Mouse (Mus musculus): Measurements from ENCODE around the gene St3gal3. TPM values are rescaled to one million over a fixed set of nuclear protein-coding genes. Genes with fewer than 3 reads are reported as not detected.

Gene St3gal3
- polyA plus RNA-seq, 1 experiment from 2014 or later, result 1.6 TPM

DNA sequence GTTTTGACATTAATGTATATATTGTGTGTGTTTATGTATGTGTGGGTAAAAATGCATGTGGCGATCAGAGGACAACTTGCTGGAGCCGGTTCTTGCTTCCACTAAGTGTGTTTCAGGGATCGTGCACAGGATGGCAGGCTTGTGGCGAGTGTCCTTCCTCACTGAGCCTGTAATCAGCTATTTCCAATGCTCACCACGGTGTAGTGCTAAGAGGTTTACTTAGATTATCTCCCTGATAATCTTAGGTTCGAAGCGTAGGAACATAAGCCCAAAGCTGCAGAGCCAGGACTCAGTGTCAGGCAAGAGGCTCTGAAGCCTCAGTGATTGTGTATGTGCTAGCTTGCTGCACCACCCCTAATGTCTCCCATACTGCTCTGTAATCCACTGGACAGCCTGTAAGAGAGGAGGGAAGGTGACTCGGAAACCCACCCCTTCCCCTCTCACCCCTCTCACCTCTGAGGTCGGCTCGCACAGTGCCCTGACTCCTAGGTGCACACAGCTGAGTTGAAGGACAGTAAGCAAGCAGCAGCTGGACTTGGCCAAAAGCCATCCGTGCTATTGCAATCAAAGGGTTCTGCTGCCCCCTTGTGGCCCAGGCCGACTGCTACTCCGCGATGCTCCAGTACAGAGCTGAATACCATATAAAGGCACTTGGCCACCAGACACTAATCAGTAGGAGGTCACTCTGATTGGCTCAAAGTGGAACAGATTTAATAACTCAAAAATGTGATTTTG, 51.3 kb downstream of the St3gal3 start:
- no peak overlapping the region for H3K9ac ChIP-seq
- no peak overlapping the region for H3K4me2 ChIP-seq
- ATAC-seq (ENCODE audit: low read depth), result peak; percentile 44
- DNase-seq, result peak; percentile 84
- 25% methylated on average over 14 of the region's 14 CpGs for WGBS (ENCODE audit: insufficient replicate concordance)
- peaks cover 53% of the 10 kb centered on the region for H3K4me1 ChIP-seq (replicated peaks)
- no peak overlapping the region for H3K4me3 ChIP-seq (replicated peaks)
- H3K9me3 ChIP-seq (replicated peaks), result no peaks in the 10 kb centered on the region
- H3K27ac ChIP-seq, result peak overlapping the region; percentile 32
- no peaks in the 10 kb centered on the region for H3K36me3 ChIP-seq
- no peaks in the 10 kb centered on the region for H3K27me3 ChIP-seq

DNA sequence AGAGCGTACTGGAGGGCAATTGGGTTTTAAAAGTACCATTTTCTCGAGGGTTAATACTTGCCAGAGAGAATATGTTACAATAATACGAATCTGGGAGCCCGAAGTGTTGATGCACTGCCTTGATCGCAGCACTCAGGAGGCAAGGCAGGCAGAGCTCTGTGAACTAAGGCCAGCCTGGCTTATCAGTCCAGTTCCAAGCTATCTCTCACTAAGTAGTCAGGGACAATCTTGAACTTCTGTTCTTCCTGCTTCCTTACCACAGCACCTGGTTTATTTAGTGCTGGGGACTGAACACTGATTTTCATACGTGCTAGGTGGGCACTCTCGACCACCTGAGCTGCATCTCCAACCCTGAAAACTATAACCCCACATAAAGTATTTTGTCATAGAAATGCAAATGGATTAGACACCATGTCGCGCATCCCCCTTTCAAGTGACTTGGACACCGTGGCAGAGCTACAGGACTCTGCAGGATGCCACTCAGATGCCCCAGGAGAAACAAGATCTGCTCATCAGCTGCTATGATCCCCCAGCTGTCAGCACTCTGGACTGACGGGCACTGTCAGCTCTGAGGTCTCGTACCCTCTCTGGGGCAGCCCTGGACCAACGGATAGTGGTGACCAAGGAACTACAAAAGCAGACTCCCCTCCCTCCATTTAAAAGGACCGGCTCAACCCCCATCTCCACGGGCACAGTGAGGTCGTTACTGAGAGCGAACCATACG, 52.9 kb downstream of the St3gal3 start:
- no peaks in the 10 kb centered on the region for H3K9me3 ChIP-seq (replicated peaks)
- no peaks in the 10 kb centered on the region for H3K36me3 ChIP-seq
- peak overlapping the region; percentile 98 for H3K27ac ChIP-seq
- H3K4me2 ChIP-seq, result 0 out of 2 replicates have a peak overlapping the region, but pooled peaks have one; percentile 17
- no peaks in the 10 kb centered on the region for H3K27me3 ChIP-seq
- H3K4me3 ChIP-seq (replicated peaks), result no peak overlapping the region
- WGBS (ENCODE audit: insufficient replicate concordance), result 75% methylated on average over 18 of the region's 18 CpGs
- ATAC-seq (ENCODE audit: low read depth) (no peak), DNase-seq (no peak)
- peak overlapping the region; percentile 69 for H3K9ac ChIP-seq
- peaks cover 64% of the 10 kb centered on the region for H3K4me1 ChIP-seq (replicated peaks)

DNA sequence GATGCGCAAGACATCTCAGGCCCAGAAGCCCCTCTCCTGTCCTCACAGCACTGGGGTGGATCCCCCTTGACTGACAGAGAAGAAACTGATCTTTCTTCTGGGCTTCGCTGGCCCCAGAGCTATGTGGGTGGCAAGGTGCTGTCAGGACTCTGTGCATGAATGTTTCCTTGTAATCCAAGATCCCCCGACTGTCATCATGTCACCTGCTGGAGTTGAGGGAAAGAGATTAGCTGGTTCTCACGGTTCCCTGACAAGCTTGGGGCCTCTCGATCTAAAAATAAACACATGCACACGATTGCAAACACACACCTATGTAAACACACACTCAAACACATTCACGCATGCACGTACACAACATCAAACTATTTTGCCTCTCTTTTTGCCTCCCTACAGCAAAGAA, 54.2 kb downstream of the St3gal3 start:
- peak overlapping the region; percentile 73 for H3K4me2 ChIP-seq

DNA sequence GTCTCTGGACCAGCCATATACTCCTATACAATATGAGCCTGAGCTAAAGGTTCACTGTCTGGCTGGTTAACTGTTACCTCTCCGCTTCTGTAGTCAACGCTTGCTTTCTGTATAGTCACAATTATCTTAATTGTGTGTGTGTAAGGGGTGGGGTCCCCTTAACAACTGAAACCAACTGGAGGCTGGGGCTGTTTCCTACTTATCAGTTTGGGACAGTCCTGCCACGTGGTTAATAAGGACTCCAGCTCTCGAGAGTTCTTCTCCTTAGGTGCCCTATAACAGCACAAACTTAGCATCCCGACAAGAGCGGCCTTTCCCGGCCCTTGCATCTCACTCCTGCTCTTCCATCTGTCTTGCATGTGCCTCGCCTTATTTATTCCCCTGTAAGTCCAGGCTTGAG, 55.5 kb downstream of the St3gal3 start:
- Histone ChIP-seq H3K4me1 (replicated peaks) (peaks cover 68% of the 10 kb centered on the region), H3K27me3 (no peaks in the 10 kb centered on the region), H3K27ac (peak overlapping the region; percentile 98), H3K36me3 (peaks cover 3% of the 10 kb centered on the region; the same call in 1 of the 2 replicates), H3K9ac (peak overlapping the region; percentile 77), H3K4me2 (peak overlapping the region; percentile 73), H3K9me3 (replicated peaks) (peaks cover 3% of the 10 kb centered on the region; the same call in 1 of the 2 replicates), H3K4me3 (replicated peaks) (peak overlapping the region; percentile 39)
- peak; percentile 92 for ATAC-seq (ENCODE audit: low read depth)
- WGBS (ENCODE audit: insufficient replicate concordance), result 20% methylated on average over 8 of the region's 8 CpGs
- DNase-seq, result peak; percentile 83

More for the DNA sequence above, 54.2 kb downstream of the St3gal3 start:
- H3K4me3 ChIP-seq (replicated peaks), result no peak overlapping the region
- ATAC-seq (ENCODE audit: low read depth) (peak; percentile 35), DNase-seq (peak; percentile 33)
- H3K36me3 ChIP-seq, result no peaks in the 10 kb centered on the region
- 45% methylated on average over 8 of the region's 8 CpGs for WGBS (ENCODE audit: insufficient replicate concordance)
- no peaks in the 10 kb centered on the region for H3K9me3 ChIP-seq (replicated peaks)
- peak overlapping the region; percentile 98 for H3K27ac ChIP-seq
- H3K27me3 ChIP-seq, result no peaks in the 10 kb centered on the region
- H3K9ac ChIP-seq, result peak overlapping the region; percentile 69
- peaks cover 68% of the 10 kb centered on the region for H3K4me1 ChIP-seq (replicated peaks)

DNA sequence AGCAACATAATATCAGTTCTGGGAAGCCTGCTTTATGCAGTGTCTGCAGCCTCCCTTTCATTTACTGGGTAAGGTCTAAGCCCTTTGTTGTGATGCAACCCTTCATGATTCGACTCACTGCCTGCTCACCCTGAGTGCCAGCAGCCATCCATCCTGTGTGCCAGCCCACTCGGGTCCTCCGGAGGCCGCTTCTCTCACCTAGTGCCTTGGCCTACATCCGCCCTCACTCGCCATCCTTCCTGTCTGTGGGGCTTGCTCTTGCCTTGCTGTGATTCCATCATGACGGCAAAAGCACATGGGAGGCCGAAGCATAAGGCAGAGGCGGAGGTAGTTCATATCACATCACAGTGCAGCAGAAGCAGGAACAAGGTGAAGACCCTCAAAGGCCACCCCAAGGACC, 56.1 kb downstream of the St3gal3 start:
- peaks cover 4% of the 10 kb centered on the region; the same call in 1 of the 2 replicates for H3K9me3 ChIP-seq (replicated peaks)
- H3K4me2 ChIP-seq, result peak overlapping the region; percentile 73
- peaks cover 3% of the 10 kb centered on the region; the same call in 1 of the 2 replicates for H3K36me3 ChIP-seq
- DNase-seq (no peak), ATAC-seq (ENCODE audit: low read depth) (peak; percentile 9)
- H3K27me3 ChIP-seq, result no peaks in the 10 kb centered on the region
- peak overlapping the region; percentile 39 for H3K4me3 ChIP-seq (replicated peaks)
- peaks cover 72% of the 10 kb centered on the region for H3K4me1 ChIP-seq (replicated peaks)
- H3K9ac ChIP-seq, result peak overlapping the region; percentile 77
- H3K27ac ChIP-seq, result peak overlapping the region; percentile 98
- 67% methylated on average over 9 of the region's 9 CpGs for WGBS (ENCODE audit: insufficient replicate concordance)

DNA sequence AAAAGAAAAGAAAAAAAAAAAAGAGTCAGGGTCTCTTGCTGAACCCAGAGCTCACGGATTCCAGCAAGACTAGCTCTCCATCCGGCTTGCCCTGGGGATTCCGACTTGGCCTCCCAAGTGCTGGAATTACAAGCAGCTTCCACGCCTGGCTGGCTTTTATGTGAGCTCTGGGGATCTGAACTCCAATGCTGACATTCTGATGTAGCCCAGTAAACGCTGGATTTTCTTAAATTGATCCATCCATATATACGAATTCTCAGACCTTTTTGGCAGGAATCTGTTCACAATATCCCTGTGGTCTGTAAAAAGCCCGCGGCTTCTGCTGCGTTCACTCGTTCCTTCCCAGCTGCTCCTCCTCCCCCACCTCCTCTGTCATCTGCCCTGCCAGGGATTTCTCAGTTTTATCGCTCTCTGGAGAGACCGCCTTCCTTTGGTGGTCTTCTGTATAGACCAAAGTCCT, 57.4 kb downstream of the St3gal3 start:
- Histone ChIP-seq H3K4me3 (replicated peaks) (no peak overlapping the region), H3K4me2 (no peak overlapping the region), H3K9me3 (replicated peaks) (peaks cover 4% of the 10 kb centered on the region; the same call in 1 of the 2 replicates), H3K36me3 (peaks cover 3% of the 10 kb centered on the region; the same call in 1 of the 2 replicates), H3K9ac (no peak overlapping the region), H3K27me3 (no peaks in the 10 kb centered on the region), H3K27ac (peak overlapping the region; percentile 98), H3K4me1 (replicated peaks) (peaks cover 71% of the 10 kb centered on the region)
- no peak for DNase-seq
- 69% methylated on average over 12 of the region's 12 CpGs for WGBS (ENCODE audit: insufficient replicate concordance)
- ATAC-seq (ENCODE audit: low read depth), result no peak

DNA sequence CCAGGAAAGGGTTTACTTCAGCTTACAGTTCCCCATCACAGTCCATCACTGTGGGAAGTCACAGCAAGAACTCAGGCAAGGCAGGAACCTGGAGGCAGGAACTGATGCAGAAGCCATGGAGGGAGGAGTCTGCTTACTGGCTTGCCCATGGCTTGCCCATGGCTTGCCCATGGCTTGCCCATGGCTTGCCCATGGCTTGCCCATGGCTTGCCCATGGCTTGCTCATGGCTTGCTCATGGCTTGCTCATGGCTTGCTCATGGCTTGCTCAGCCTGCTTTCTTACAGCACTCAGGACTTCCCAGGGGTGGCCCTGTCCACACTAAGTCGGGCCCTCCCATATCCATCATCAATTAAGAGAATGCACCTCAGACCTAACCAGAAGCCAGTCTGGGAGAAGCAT, 58.1 kb downstream of the St3gal3 start:
- peak overlapping the region; percentile 11 for H3K27ac ChIP-seq
- no peak overlapping the region for H3K4me3 ChIP-seq (replicated peaks)
- ATAC-seq (ENCODE audit: low read depth) (no peak), DNase-seq (no peak)
- H3K9me3 ChIP-seq (replicated peaks), result peaks cover 4% of the 10 kb centered on the region; the same call in 1 of the 2 replicates
- H3K4me1 ChIP-seq (replicated peaks), result peaks cover 70% of the 10 kb centered on the region
- WGBS (ENCODE audit: insufficient replicate concordance), result 83% methylated on average over 1 of the region's 1 CpGs
- peaks cover 3% of the 10 kb centered on the region; the same call in 1 of the 2 replicates for H3K36me3 ChIP-seq
- no peak overlapping the region for H3K4me2 ChIP-seq
- H3K27me3 ChIP-seq, result no peaks in the 10 kb centered on the region
- no peak overlapping the region for H3K9ac ChIP-seq

DNA sequence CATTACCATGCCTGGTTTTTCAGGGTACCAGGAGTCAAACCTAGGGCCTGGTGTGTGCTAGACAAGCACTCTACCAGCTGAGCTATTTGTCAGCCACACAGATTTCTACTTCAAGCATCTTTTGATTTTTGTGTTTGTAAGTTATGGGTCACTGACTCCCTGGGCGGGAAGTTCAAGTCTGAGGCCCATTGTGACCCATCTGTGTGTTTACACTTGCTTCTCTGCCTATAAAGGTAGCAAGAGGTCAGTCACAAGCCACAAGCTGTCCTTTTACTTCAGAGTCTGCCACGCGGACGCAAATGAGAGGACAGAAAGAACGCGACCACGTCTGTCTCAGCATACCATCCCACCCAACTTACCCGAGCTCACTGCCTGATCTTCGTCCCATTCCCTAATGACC, 59.4 kb downstream of the St3gal3 start:
- no peak overlapping the region for H3K9ac ChIP-seq
- H3K27me3 ChIP-seq, result no peaks in the 10 kb centered on the region
- DNase-seq, result no peak
- H3K4me2 ChIP-seq, result no peak overlapping the region
- no peak for ATAC-seq (ENCODE audit: low read depth)
- peaks cover 59% of the 10 kb centered on the region for H3K4me1 ChIP-seq (replicated peaks)
- peaks cover 3% of the 10 kb centered on the region; the same call in 1 of the 2 replicates for H3K36me3 ChIP-seq
- H3K27ac ChIP-seq, result no peak overlapping the region
- H3K4me3 ChIP-seq (replicated peaks), result no peak overlapping the region
- H3K9me3 ChIP-seq (replicated peaks), result peaks cover 4% of the 10 kb centered on the region; the same call in 1 of the 2 replicates
- 88% methylated on average over 9 of the region's 9 CpGs for WGBS (ENCODE audit: insufficient replicate concordance)

DNA sequence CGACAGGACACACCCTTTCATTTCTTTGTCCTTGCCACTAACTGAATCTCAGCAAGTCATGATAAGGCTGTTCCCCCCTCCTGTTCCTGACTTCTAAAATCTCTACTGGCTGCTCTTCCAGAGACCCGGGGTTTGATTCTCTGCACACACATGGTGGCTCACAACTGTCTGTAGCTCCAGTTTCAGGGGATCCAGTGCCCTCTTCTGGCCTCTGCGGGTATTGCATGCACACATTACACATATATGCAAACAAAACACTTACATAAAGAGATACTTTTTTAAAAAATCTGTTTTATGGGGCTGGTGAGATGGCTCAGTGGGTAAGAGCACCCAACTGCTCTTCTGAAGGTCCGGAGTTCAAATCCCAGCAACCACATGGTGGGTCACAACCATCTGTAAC, 60.5 kb downstream of the St3gal3 start:
- peaks cover 3% of the 10 kb centered on the region; the same call in 1 of the 2 replicates for H3K36me3 ChIP-seq

DNA sequence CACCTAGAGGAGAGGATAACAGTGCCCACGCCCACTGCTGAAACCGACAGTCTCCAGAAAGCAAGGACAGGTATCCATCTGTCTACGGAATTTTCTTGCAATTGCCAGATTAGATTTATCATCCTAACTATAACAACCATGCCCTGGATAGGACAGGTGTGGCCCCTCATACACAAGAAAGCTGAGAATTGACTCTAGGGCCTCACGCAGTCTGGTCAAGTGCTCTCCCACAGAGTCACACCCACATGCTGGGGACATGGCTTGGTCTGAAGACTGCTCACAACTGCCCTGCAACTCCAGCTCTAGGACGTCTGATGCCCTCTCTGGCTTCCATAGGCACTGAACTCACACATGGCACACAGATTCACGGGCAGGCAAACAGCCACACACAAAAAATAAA, 61.6 kb downstream of the St3gal3 start:
- H3K4me2 ChIP-seq, result no peak overlapping the region
- ATAC-seq (ENCODE audit: low read depth), result peak; percentile 74
- no peak overlapping the region; the same call in 1 of the 2 replicates for H3K27ac ChIP-seq

More for the DNA sequence above, 60.5 kb downstream of the St3gal3 start:
- ATAC-seq (ENCODE audit: low read depth) (no peak), DNase-seq (no peak)
- 88% methylated on average over 4 of the region's 4 CpGs for WGBS (ENCODE audit: insufficient replicate concordance)
- Histone ChIP-seq H3K4me3 (replicated peaks) (no peak overlapping the region), H3K4me2 (no peak overlapping the region), H3K4me1 (replicated peaks) (peaks cover 48% of the 10 kb centered on the region), H3K9ac (no peak overlapping the region), H3K27ac (no peak overlapping the region), H3K9me3 (replicated peaks) (peaks cover 4% of the 10 kb centered on the region; the same call in 1 of the 2 replicates), H3K27me3 (no peaks in the 10 kb centered on the region)

DNA sequence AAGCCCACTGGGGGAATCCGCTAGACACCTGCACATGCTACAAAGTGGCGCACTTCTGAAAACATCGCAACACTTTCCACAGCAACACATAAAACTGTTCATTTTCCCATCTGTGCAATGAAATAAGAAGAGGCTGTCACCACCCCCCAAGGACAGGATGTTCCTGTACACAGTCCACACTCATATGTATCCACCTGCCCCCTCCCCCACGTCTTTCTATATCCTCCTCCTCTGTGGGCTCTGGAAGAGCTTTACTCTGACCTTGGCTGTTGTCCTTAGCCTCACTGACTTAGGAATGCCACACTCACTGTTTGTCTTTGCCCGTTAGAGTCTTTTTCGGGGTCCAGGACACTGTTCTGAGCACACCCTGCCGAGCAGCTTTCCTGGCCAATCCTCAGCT, 62.8 kb downstream of the St3gal3 start:
- WGBS (ENCODE audit: insufficient replicate concordance), result 87% methylated on average over 7 of the region's 7 CpGs
- Histone ChIP-seq H3K4me3 (replicated peaks) (no peak overlapping the region), H3K27me3 (no peaks in the 10 kb centered on the region), H3K4me2 (no peak overlapping the region), H3K4me1 (replicated peaks) (peaks cover 27% of the 10 kb centered on the region), H3K9me3 (replicated peaks) (peaks cover 4% of the 10 kb centered on the region; the same call in 1 of the 2 replicates), H3K36me3 (peaks cover 3% of the 10 kb centered on the region; the same call in 1 of the 2 replicates), H3K27ac (no peak overlapping the region; the same call in 1 of the 2 replicates), H3K9ac (peak overlapping the region; percentile 41; the same call in 1 of the 2 replicates)
- ATAC-seq (ENCODE audit: low read depth) (no peak), DNase-seq (no peak)

More for the DNA sequence above, 61.6 kb downstream of the St3gal3 start:
- H3K9me3 ChIP-seq (replicated peaks), result peaks cover 4% of the 10 kb centered on the region; the same call in 1 of the 2 replicates
- DNase-seq, result no peak
- no peak overlapping the region for H3K9ac ChIP-seq
- H3K4me3 ChIP-seq (replicated peaks), result no peak overlapping the region
- H3K27me3 ChIP-seq, result no peaks in the 10 kb centered on the region
- peaks cover 3% of the 10 kb centered on the region; the same call in 1 of the 2 replicates for H3K36me3 ChIP-seq
- WGBS (ENCODE audit: insufficient replicate concordance), result 56% methylated on average over 6 of the region's 6 CpGs
- peaks cover 37% of the 10 kb centered on the region for H3K4me1 ChIP-seq (replicated peaks)
